Mouse (Mus musculus): ENCODE measurements around the gene Notch2. TPM values are rescaled to one million over a fixed set of nuclear protein-coding genes. Genes with fewer than 3 reads are reported as not detected.

Gene Notch2
- polyA plus RNA-seq, 1 experiment from 2014 or later, result 35.7 TPM

DNA sequence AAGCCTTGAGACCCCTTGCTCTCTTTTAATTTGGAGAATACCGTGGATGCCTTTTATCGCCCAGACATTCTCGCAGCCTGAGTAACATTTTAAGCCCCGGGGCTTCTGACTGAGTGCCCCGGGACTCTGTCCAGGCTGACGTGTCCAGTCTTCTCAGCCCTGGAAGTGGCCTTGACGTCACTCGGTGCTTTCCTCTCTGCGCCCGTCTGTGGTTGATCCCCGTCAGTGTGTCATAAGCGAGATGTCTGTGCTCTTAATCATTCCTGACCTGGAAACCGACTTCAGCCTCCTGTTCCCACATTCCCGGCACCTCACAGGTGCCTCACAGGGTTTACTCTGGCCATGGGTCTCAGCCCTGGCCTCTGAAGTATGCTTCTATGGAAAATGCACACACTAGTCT is 134.4 kb downstream of the Notch2 start:
- Histone ChIP-seq H3K9ac (ENCODE audit: low read length) (no peak overlapping the region), H3K4me3 (ENCODE audit: low read length) (no peak overlapping the region), H3K27ac (ENCODE audit: low read length) (no peak overlapping the region), H3K36me3 (ENCODE audit: control insufficient read depth, insufficient read depth, low read length) (peaks cover 52% of the 10 kb centered on the region), H3K27me3 (ENCODE audit: control insufficient read depth, insufficient read depth, low read depth, low read length) (no peaks in the 10 kb centered on the region), H3K9me3 (ENCODE audit: control insufficient read depth, low read length) (no peaks in the 10 kb centered on the region), H3K4me1 (replicated peaks; ENCODE audit: control insufficient read depth, insufficient read depth, low read length) (no peaks in the 10 kb centered on the region), H3K4me2 (ENCODE audit: low read depth, low read length) (no peak overlapping the region)
- 90% methylated on average over 14 of the region's 14 CpGs for WGBS
- no peak for ATAC-seq (ENCODE audit: low read depth)

DNA sequence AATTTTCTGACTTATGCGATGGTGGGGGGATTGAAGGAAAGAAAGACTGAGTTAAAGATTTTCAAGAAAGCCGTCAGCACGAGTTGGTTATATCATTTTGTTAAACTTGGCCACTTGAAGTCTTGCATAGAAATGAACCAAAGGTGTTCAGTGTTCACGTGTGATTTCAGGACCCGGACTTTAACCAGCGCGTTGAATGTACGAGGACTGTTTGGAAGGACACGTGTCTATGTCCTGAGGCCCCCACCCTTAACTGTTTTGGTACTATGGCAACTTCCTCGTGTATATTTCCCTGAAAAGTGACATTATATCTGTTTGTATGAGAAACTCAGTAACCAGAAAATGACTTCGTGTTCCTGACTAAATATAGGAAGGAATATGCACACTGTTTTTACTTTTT is 136.6 kb downstream of the Notch2 start:
- ATAC-seq (ENCODE audit: low read depth), result no peak
- H3K4me2 ChIP-seq (ENCODE audit: low read depth, low read length), result no peak overlapping the region
- H3K9me3 ChIP-seq (ENCODE audit: control insufficient read depth, low read length), result no peaks in the 10 kb centered on the region
- no peaks in the 10 kb centered on the region for H3K27me3 ChIP-seq (ENCODE audit: control insufficient read depth, insufficient read depth, low read depth, low read length)
- H3K4me3 ChIP-seq (ENCODE audit: low read length), result no peak overlapping the region
- no peak overlapping the region for H3K9ac ChIP-seq (ENCODE audit: low read length)
- 92% methylated on average over 11 of the region's 11 CpGs for WGBS
- H3K4me1 ChIP-seq (replicated peaks; ENCODE audit: control insufficient read depth, insufficient read depth, low read length), result no peaks in the 10 kb centered on the region
- peaks cover 38% of the 10 kb centered on the region for H3K36me3 ChIP-seq (ENCODE audit: control insufficient read depth, insufficient read depth, low read length)
- no peak overlapping the region for H3K27ac ChIP-seq (ENCODE audit: low read length)

DNA sequence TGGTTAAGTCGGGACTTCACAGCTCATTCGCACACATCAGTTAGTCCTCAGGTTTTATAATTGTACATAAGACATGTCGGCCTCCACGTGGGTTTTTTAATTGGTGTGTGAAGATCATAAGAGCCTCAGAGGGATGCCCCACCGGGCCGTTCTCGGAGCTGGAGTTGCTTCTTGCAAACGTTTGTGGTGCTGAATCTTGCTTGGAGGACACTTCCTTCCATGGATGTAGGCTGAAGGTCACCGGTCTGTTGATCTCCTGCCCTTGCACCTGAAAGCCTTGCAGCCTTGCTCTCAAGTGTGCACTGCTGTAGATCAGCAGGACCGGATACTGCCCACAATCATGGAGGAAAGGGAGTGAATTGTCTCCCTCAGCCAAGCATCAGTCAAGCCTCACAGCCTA is 137.7 kb downstream of the Notch2 start:
- Histone ChIP-seq H3K4me1 (replicated peaks; ENCODE audit: control insufficient read depth, insufficient read depth, low read length) (peaks cover 3% of the 10 kb centered on the region; the same call in 1 of the 2 replicates), H3K4me2 (ENCODE audit: low read depth, low read length) (no peak overlapping the region), H3K9me3 (ENCODE audit: control insufficient read depth, low read length) (no peaks in the 10 kb centered on the region), H3K27ac (ENCODE audit: low read length) (no peak overlapping the region), H3K9ac (ENCODE audit: low read length) (no peak overlapping the region), H3K4me3 (ENCODE audit: low read length) (no peak overlapping the region), H3K27me3 (ENCODE audit: control insufficient read depth, insufficient read depth, low read depth, low read length) (no peaks in the 10 kb centered on the region), H3K36me3 (ENCODE audit: control insufficient read depth, insufficient read depth, low read length) (peaks cover 31% of the 10 kb centered on the region)
- WGBS, result 90% methylated on average over 10 of the region's 10 CpGs
- no peak for ATAC-seq (ENCODE audit: low read depth)

DNA sequence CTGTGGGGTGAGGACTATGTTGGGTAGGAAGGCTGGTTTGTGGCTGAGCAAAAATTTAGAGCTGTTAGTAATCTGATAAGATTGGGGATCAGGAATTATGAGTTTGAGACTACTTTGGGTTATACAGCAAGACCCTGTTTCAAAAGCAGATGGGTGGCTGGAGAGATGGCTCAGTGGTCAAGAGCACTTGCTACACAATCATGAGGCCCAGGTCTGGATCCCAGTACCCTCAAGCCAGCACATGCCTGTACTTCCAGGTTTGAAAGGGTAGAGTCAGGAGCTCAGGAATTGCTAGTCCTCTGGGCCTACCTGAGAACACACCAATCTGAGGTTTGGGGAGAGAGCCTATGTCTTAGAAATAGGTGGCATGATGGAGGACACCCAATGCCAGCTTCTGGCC is 140.1 kb downstream of the Notch2 start:
- no peak overlapping the region for H3K4me3 ChIP-seq (ENCODE audit: low read length)
- no peaks in the 10 kb centered on the region for H3K27me3 ChIP-seq (ENCODE audit: control insufficient read depth, insufficient read depth, low read depth, low read length)
- H3K36me3 ChIP-seq (ENCODE audit: control insufficient read depth, insufficient read depth, low read length), result peaks cover 8% of the 10 kb centered on the region
- H3K27ac ChIP-seq (ENCODE audit: low read length), result no peak overlapping the region
- ATAC-seq (ENCODE audit: low read depth), result no peak
- no peak overlapping the region for H3K4me2 ChIP-seq (ENCODE audit: low read depth, low read length)
- no peaks in the 10 kb centered on the region for H3K9me3 ChIP-seq (ENCODE audit: control insufficient read depth, low read length)
- peaks cover 5% of the 10 kb centered on the region; the same call in 1 of the 2 replicates for H3K4me1 ChIP-seq (replicated peaks; ENCODE audit: control insufficient read depth, insufficient read depth, low read length)
- H3K9ac ChIP-seq (ENCODE audit: low read length), result no peak overlapping the region

DNA sequence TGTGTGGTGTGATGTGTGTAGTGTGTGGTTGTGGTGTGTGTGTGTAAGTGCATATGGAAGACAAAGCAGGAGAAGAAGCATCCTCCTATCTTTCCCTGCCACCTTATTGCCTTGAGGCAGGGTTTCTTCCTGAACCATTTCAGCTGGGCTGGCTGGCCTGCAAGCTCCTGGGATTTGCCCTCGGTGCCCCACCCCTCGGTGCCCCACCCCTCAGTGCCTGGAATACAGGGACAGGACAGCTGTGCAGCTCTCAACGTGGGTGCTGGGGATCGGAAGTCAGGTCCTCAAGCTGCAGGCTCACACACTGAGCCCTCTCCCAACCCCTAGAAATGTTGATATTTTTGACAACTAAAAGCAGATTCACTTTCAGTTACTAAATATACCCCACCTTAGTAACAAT is 142.8 kb downstream of the Notch2 start:
- no peak overlapping the region for H3K4me3 ChIP-seq (ENCODE audit: low read length)
- H3K36me3 ChIP-seq (ENCODE audit: control insufficient read depth, insufficient read depth, low read length), result no peaks in the 10 kb centered on the region
- H3K27me3 ChIP-seq (ENCODE audit: control insufficient read depth, insufficient read depth, low read depth, low read length), result no peaks in the 10 kb centered on the region
- ATAC-seq (ENCODE audit: low read depth), result no peak
- H3K9me3 ChIP-seq (ENCODE audit: control insufficient read depth, low read length), result no peaks in the 10 kb centered on the region
- H3K4me2 ChIP-seq (ENCODE audit: low read depth, low read length), result no peak overlapping the region
- H3K4me1 ChIP-seq (replicated peaks; ENCODE audit: control insufficient read depth, insufficient read depth, low read length), result peaks cover 5% of the 10 kb centered on the region; the same call in 1 of the 2 replicates
- no peak overlapping the region for H3K27ac ChIP-seq (ENCODE audit: low read length)
- no peak overlapping the region for H3K9ac ChIP-seq (ENCODE audit: low read length)
- WGBS, result 37% methylated on average over 4 of the region's 4 CpGs

DNA sequence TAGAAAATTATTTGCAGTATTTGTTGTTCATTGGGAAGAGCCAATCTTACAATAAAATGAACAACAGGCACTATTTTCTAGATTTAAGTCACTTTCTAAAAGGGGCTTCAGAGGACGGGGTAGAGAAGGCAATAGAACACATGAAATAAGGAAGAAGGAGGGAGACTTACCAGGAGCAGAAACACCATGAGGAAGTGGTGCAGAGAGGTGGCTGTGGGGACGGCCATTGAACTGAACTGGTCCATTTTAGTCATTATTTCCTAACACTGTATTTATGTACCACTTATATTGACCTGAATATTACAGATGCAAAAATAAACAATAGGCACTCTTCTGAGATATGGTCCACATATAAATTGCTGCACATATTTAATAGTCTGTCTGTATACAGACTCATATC is 143.7 kb downstream of the Notch2 start:
- H3K27ac ChIP-seq (ENCODE audit: low read length), result no peak overlapping the region
- H3K36me3 ChIP-seq (ENCODE audit: control insufficient read depth, insufficient read depth, low read length), result no peaks in the 10 kb centered on the region
- peaks cover 5% of the 10 kb centered on the region; the same call in 1 of the 2 replicates for H3K4me1 ChIP-seq (replicated peaks; ENCODE audit: control insufficient read depth, insufficient read depth, low read length)
- no peaks in the 10 kb centered on the region for H3K9me3 ChIP-seq (ENCODE audit: control insufficient read depth, low read length)
- H3K9ac ChIP-seq (ENCODE audit: low read length), result no peak overlapping the region
- H3K4me2 ChIP-seq (ENCODE audit: low read depth, low read length), result no peak overlapping the region
- no peak overlapping the region for H3K4me3 ChIP-seq (ENCODE audit: low read length)
- 67% methylated on average over 2 of the region's 2 CpGs for WGBS
- ATAC-seq (ENCODE audit: low read depth), result no peak
- no peaks in the 10 kb centered on the region for H3K27me3 ChIP-seq (ENCODE audit: control insufficient read depth, insufficient read depth, low read depth, low read length)

DNA sequence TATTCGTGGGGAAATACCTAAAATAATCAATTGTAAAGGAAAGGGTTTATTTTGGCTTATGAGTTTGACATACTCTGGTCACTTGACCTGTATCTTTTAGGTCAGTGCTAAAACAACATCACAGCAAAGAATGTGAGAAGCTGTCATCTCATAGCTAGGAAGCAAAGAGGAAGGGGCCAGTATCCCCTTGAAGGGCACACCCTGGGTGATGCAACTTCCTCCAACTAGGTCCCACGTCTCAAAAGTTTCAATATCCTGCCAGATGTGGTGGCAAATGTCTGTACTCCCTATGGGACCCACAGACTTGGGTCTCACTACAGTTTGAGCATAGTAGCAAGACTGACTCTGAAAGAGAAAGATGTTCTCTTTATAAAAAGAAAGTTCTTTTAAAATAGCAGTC is 144.3 kb downstream of the Notch2 start:
- no peaks in the 10 kb centered on the region for H3K36me3 ChIP-seq (ENCODE audit: control insufficient read depth, insufficient read depth, low read length)
- H3K4me1 ChIP-seq (replicated peaks; ENCODE audit: control insufficient read depth, insufficient read depth, low read length), result peaks cover 5% of the 10 kb centered on the region; the same call in 1 of the 2 replicates
- H3K27me3 ChIP-seq (ENCODE audit: control insufficient read depth, insufficient read depth, low read depth, low read length), result no peaks in the 10 kb centered on the region
- H3K4me2 ChIP-seq (ENCODE audit: low read depth, low read length), result no peak overlapping the region
- no peak for ATAC-seq (ENCODE audit: low read depth)
- H3K27ac ChIP-seq (ENCODE audit: low read length), result no peak overlapping the region
- whole genome bisulfite sequencing, result 24% methylated on average over 2 of the region's 2 CpGs
- H3K9me3 ChIP-seq (ENCODE audit: control insufficient read depth, low read length), result no peaks in the 10 kb centered on the region
- no peak overlapping the region for H3K4me3 ChIP-seq (ENCODE audit: low read length)
- no peak overlapping the region for H3K9ac ChIP-seq (ENCODE audit: low read length)

DNA sequence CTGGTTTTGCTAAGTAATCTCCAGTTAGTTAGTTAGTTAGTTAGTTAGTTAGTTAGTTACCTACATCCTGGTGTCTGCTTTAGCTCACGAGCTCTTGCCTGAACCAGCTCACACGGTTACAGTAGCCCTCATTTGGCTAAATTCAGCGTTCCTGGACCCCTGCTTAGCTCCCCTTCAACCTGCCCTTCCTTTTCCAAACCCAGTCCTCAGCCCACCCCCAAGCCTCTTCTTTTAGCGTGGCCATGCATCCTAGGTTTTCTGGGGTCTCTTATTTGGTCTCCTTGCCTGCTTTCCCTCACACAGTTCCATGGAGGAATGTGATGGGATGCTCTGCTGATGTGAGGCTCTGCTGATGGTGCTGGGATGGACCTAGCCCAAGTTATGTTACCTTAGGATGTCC is 145.3 kb downstream of the Notch2 start:
- Histone ChIP-seq H3K36me3 (ENCODE audit: control insufficient read depth, insufficient read depth, low read length) (no peaks in the 10 kb centered on the region), H3K4me3 (ENCODE audit: low read length) (no peak overlapping the region), H3K27ac (ENCODE audit: low read length) (no peak overlapping the region), H3K4me2 (ENCODE audit: low read depth, low read length) (no peak overlapping the region), H3K9ac (ENCODE audit: low read length) (no peak overlapping the region), H3K27me3 (ENCODE audit: control insufficient read depth, insufficient read depth, low read depth, low read length) (no peaks in the 10 kb centered on the region), H3K4me1 (replicated peaks; ENCODE audit: control insufficient read depth, insufficient read depth, low read length) (peaks cover 5% of the 10 kb centered on the region; the same call in 1 of the 2 replicates), H3K9me3 (ENCODE audit: control insufficient read depth, low read length) (no peaks in the 10 kb centered on the region)
- ATAC-seq (ENCODE audit: low read depth), result no peak
- WGBS, result 75% methylated on average over 4 of the region's 4 CpGs

DNA sequence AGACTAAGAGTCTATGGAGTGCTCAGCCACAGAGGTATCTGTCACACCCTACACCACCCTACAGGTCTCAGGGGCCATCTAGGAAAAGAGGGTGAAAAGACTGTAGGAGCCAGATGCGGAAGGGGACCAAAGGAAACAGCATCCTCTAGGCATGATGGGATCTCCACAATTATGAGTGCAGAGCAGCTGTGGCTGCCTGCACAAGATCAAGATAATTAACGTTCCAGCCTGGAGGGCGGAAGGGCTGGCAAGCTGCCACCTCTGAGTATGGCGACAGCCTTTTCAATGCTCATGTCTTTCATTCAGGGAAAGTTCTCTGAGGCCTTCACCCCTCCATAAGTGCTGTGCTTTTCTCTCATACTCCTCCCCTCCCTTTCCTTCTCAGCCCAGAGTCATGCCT is 146.0 kb downstream of the Notch2 start:
- no peak overlapping the region for H3K4me2 ChIP-seq (ENCODE audit: low read depth, low read length)
- 47% methylated on average over 4 of the region's 4 CpGs for WGBS

DNA sequence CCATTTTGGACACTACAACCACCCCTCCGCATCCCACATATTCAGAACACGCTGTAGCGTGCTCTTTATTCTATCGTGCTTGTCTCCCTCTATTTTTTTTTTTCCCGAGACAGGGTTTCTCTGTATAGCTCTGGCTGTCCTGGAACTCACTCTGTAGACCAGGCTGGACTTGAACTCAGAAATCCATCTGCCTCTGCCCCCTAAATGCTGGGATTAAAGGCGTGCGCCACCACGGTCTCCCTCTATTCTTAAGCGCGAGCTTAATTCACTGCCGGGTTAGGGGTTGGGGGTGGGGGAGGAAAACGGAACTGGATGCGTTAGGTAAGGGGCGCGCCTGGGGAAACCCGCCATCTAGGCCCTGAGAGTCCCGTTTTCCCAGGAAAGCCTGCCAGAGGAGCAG is 147.0 kb downstream of the Notch2 start, which contains the start of gene Adam30:
Adam30 (plus strand) TSS at position 301 of the 400 bp plus-strand sequence.
- Histone ChIP-seq H3K9me3 (ENCODE audit: control insufficient read depth, low read length) (no peaks in the 10 kb centered on the region), H3K4me1 (replicated peaks; ENCODE audit: control insufficient read depth, insufficient read depth, low read length) (peaks cover 5% of the 10 kb centered on the region; the same call in 1 of the 2 replicates), H3K36me3 (ENCODE audit: control insufficient read depth, insufficient read depth, low read length) (no peaks in the 10 kb centered on the region), H3K4me3 (ENCODE audit: low read length) (no peak within 1 kb of the TSS), H3K27me3 (ENCODE audit: control insufficient read depth, insufficient read depth, low read depth, low read length) (no peaks in the 10 kb centered on the region), H3K9ac (ENCODE audit: low read length) (no peak within 1 kb of the TSS), H3K4me2 (ENCODE audit: low read depth, low read length) (no peak within 1 kb of the TSS), H3K27ac (ENCODE audit: low read length) (no peak within 1 kb of the TSS)
- ATAC-seq (ENCODE audit: low read depth), result no peak
- 76% methylated on average over 17 of the region's 17 CpGs for WGBS

More for the DNA sequence above, 146.0 kb downstream of the Notch2 start:
- no peaks in the 10 kb centered on the region for H3K27me3 ChIP-seq (ENCODE audit: control insufficient read depth, insufficient read depth, low read depth, low read length)
- no peaks in the 10 kb centered on the region for H3K36me3 ChIP-seq (ENCODE audit: control insufficient read depth, insufficient read depth, low read length)
- no peaks in the 10 kb centered on the region for H3K9me3 ChIP-seq (ENCODE audit: control insufficient read depth, low read length)
- ATAC-seq (ENCODE audit: low read depth), result no peak
- no peak overlapping the region for H3K4me3 ChIP-seq (ENCODE audit: low read length)
- H3K4me1 ChIP-seq (replicated peaks; ENCODE audit: control insufficient read depth, insufficient read depth, low read length), result peaks cover 5% of the 10 kb centered on the region; the same call in 1 of the 2 replicates
- H3K9ac ChIP-seq (ENCODE audit: low read length), result no peak overlapping the region
- no peak overlapping the region for H3K27ac ChIP-seq (ENCODE audit: low read length)

All from lung, embryonic 16.5 days (tissue).